Mouse (Mus musculus) hindbrain, embryonic 14.5 days (tissue): ENCODE measurements around the gene Jtb. TPM values are rescaled to one million over a fixed set of nuclear protein-coding genes. Genes with fewer than 3 reads are reported as not detected.

ENCODE experiments used
- ATAC-seq: fragments of 200-750 bp; cut with Nextera tagmentation; 2 replicates; pipeline ENCODE4 v1.8.0; 2017; ENCODE audit warnings: moderate number of reproducible peaks, mild to moderate bottlenecking, moderate TSS enrichment, moderate library complexity; ENCODE audit not compliant: low FRiP score
- DNase-seq: peaks from one replicate; pipeline ENCODE4 v3.0.0-alpha.2; 2015; ENCODE audit warnings: low spot score
- H3K27ac ChIP-seq: fragments of 300-500 bp; sonication (generic); 2 replicates; pipeline ENCODE4 v1.5.1; 2014; ENCODE audit warnings: mild to moderate bottlenecking, moderate library complexity
- H3K27me3 ChIP-seq: fragments of 300-500 bp; sonication (generic); 2 replicates; pipeline ENCODE4 v1.6.1; 2014; ENCODE audit warnings: mild to moderate bottlenecking, low read length, mixed read lengths; ENCODE audit not compliant: control insufficient read depth, insufficient read depth
- H3K36me3 ChIP-seq: fragments of 300-500 bp; sonication (generic); replicated peaks from 2 replicates; pipeline ENCODE4 v1.6.1; 2014; ENCODE audit not compliant: control insufficient read depth, insufficient read depth
- H3K4me1 ChIP-seq: fragments of 300-500 bp; sonication (generic); replicated peaks from 2 replicates; pipeline ENCODE4 v1.6.1; 2014; ENCODE audit warnings: antibody characterized with exemption, low read length, mixed read lengths; ENCODE audit not compliant: control insufficient read depth, insufficient read depth
- H3K4me2 ChIP-seq: fragments of 300-500 bp; sonication (generic); replicated peaks from 2 replicates; pipeline ENCODE4 v1.6.1; 2014; ENCODE audit warnings: mild to moderate bottlenecking, moderate library complexity
- H3K4me3 ChIP-seq: fragments of 300-500 bp; sonication (generic); replicated peaks from 2 replicates; pipeline ENCODE4 v1.5.1; 2014; ENCODE audit warnings: mild to moderate bottlenecking, low read length
- H3K9ac ChIP-seq: fragments of 300-500 bp; sonication (generic); 2 replicates; pipeline ENCODE4 v1.6.1; 2014
- H3K9me3 ChIP-seq: fragments of 300-500 bp; sonication (generic); 2 replicates; pipeline ENCODE4 v1.6.1; 2016; ENCODE audit warnings: low read length; ENCODE audit not compliant: control insufficient read depth
- WGBS: fragments of 180-500 bp; shearing (Covaris S2); extraction: QIAGEN DNeasy Blood & Tissue Kit; methylation state at CpG from one replicate; pipeline ENCODE4 v1.1.7; 2014; 5-methylcytosine and 5-hydroxymethylcytosine counted together
- microRNA-seq: library from miRNA; unstranded; fragments of <30 nt; microRNA quantifications from one replicate; pipeline ENCODE4, GENCODE M21; 2016
- polyA plus RNA-seq: library from polyadenylated mRNA; unstranded; fragments of >200 nt; fragmentation: Nextera tagmentation; extraction: Ambion mirVana; gene quantifications from 2 replicates; pipeline ENCODE4 v1.2.1, GENCODE M21; 2014

The Jtb gene
- polyA plus RNA-seq, 1 experiment from 2014 or later = 103 TPM

DNA sequence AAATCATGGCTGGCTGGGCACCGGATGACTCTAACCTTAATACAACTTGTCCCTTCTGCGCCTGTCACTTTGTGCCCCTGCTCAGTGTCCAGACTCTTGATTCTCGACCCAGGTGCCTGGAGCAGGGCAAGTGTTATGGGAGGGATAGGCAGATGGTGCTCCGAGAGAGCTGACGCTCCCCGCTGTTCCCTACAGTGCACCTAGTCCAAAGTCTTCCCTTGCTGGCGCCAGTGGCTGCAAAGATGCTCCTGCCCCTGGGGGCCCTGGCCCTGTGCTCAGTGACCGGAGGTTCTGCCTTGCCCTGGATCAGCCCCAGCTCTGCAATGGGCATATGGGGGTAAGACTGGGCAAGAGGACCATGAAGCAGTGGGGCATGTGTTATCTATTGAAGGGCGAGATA, 46.4 kb downstream of the Jtb start:
- no peaks in the 10 kb centered on the region for H3K9me3 ChIP-seq
- no peak overlapping the region for H3K9ac ChIP-seq
- no peaks in the 10 kb centered on the region for H3K4me1 ChIP-seq
- H3K27ac ChIP-seq = no peak overlapping the region
- ATAC-seq = no peak
- no peak overlapping the region for H3K4me2 ChIP-seq
- peaks cover 74% of the 10 kb centered on the region for H3K36me3 ChIP-seq
- no peak for DNase-seq
- H3K4me3 ChIP-seq = no peak overlapping the region
- 95% methylated on average over 9 of the region's 9 CpGs for WGBS
- H3K27me3 ChIP-seq = no peaks in the 10 kb centered on the region

DNA sequence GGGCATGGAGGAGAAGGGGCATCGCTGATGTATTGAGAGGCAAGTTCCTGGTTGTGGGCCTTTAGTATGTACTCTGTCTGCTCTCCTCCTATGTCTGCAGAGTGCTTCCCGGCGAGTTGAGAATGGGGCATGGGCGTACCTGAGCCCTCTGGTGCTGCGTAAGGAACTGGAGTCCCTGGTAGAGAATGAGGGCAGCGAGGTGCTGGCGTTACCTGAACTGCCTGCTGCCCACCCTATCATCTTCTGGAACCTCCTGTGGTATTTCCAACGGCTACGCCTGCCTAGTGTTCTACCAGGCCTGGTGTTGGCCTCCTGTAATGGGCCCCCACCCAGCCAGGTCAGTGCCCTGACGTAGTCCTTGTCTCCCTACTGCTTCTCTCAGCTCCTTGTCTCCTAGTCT, 46.8 kb downstream of the Jtb start:
- no peak overlapping the region for H3K4me3 ChIP-seq
- no peak overlapping the region for H3K27ac ChIP-seq
- no peaks in the 10 kb centered on the region for H3K4me1 ChIP-seq
- peaks cover 70% of the 10 kb centered on the region for H3K36me3 ChIP-seq
- DNase-seq (no peak), ATAC-seq (no peak)
- no peak overlapping the region for H3K9ac ChIP-seq
- no peaks in the 10 kb centered on the region for H3K9me3 ChIP-seq
- H3K27me3 ChIP-seq = no peaks in the 10 kb centered on the region
- WGBS = 93% methylated on average over 10 of the region's 10 CpGs
- no peak overlapping the region for H3K4me2 ChIP-seq

GRCm38 (mm10) chr3:90279216-90279615, 47.8 kb downstream of the Jtb start:
- WGBS = 94% methylated on average over 9 of the region's 9 CpGs
- Histone ChIP-seq H3K9me3 (no peaks in the 10 kb centered on the region), H3K4me3 (no peak overlapping the region), H3K4me1 (no peaks in the 10 kb centered on the region), H3K4me2 (no peak overlapping the region), H3K27ac (no peak overlapping the region), H3K27me3 (no peaks in the 10 kb centered on the region), H3K9ac (no peak overlapping the region), H3K36me3 (peaks cover 61% of the 10 kb centered on the region)
- DNase-seq = no peak
- ATAC-seq = no peak

DNA sequence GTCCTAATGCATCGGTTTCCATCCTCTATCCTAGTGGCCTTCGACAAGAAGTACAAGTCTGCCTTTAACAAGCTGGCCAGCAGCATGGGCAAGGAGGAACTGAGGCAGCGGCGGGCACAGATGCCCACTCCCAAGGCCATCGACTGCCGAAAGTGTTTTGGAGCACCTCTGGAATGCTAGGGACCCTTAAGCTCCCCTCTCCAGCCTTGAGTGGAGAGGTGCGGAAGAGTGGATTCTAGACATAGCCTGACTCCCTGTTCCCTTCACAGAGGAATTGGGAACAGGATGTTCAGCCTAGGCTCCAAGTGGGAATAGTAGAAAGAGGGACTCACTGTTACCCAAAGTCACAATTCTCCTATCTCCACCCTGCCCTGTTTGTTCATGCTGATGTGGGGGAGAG, 48.3 kb downstream of the Jtb start:
- 96% methylated on average over 7 of the region's 7 CpGs for WGBS
- H3K27ac ChIP-seq = no peak overlapping the region
- H3K9ac ChIP-seq = no peak overlapping the region
- DNase-seq (no peak), ATAC-seq (no peak)
- peaks cover 61% of the 10 kb centered on the region for H3K36me3 ChIP-seq
- H3K4me1 ChIP-seq = no peaks in the 10 kb centered on the region
- H3K4me3 ChIP-seq = no peak overlapping the region
- no peak overlapping the region for H3K4me2 ChIP-seq
- no peaks in the 10 kb centered on the region for H3K27me3 ChIP-seq
- H3K9me3 ChIP-seq = no peaks in the 10 kb centered on the region

- ATAC-seq (no peak), DNase-seq (no peak)
- H3K9ac ChIP-seq = no peak overlapping the region
- H3K4me2 ChIP-seq = no peak overlapping the region
- WGBS = 90% methylated on average over 9 of the region's 9 CpGs
- no peaks in the 10 kb centered on the region for H3K9me3 ChIP-seq
- H3K4me1 ChIP-seq = no peaks in the 10 kb centered on the region
- no peak overlapping the region for H3K27ac ChIP-seq
- H3K4me3 ChIP-seq = no peak overlapping the region
- peaks cover 55% of the 10 kb centered on the region for H3K36me3 ChIP-seq
- H3K27me3 ChIP-seq = no peaks in the 10 kb centered on the region
Observed at GRCm38 (mm10) chr3:90280708-90281107, 49.3 kb downstream of the Jtb start.

GRCm38 (mm10) chr3:90284150-90284549, 52.8 kb downstream of the Jtb start:
- Histone ChIP-seq H3K9ac (no peak overlapping the region), H3K4me3 (no peak overlapping the region), H3K4me2 (no peak overlapping the region), H3K27me3 (no peaks in the 10 kb centered on the region), H3K36me3 (peaks cover 22% of the 10 kb centered on the region), H3K4me1 (no peaks in the 10 kb centered on the region), H3K9me3 (no peaks in the 10 kb centered on the region), H3K27ac (no peak overlapping the region)
- 96% methylated on average over 2 of the region's 2 CpGs for WGBS
- DNase-seq (no peak), ATAC-seq (no peak)

Small RNA genes within 50 kb of the gene (microRNA-seq; reads per million reads assigned to microRNA genes)
- not detected for gene Mir7012

Other genes with a start within 250 kb of the Jtb start
- gene Hax1, start 232.8 kb upstream of the Jtb start, polyA plus RNA-seq = 105 and 108 TPM in 2 replicates
- 200 and 225 TPM in 2 replicates for gene 4933434E20Rik, start 180.0 kb upstream of the Jtb start, polyA plus RNA-seq
- gene Ubap2l, start 179.0 kb upstream of the Jtb start, polyA plus RNA-seq = 140 and 148 TPM in 2 replicates
- 313 and 339 TPM in 2 replicates for gene Tpm3, start 158.9 kb upstream of the Jtb start, polyA plus RNA-seq
- gene Nup210l, start 127.5 kb upstream of the Jtb start, polyA plus RNA-seq = 0.35 and 0.51 TPM in 2 replicates
- 911 and 1,154 TPM in 2 replicates for gene Rps27, start 17.9 kb upstream of the Jtb start, polyA plus RNA-seq
- gene Rab13, start 17.9 kb upstream of the Jtb start, polyA plus RNA-seq = 11.9 and 13.3 TPM in 2 replicates
- gene Creb3l4, start 11.9 kb downstream of the Jtb start, polyA plus RNA-seq = 1.8 and 1.9 TPM in 2 replicates
- gene Slc39a1, start 16.6 kb downstream of the Jtb start, polyA plus RNA-seq = 42.9 and 48.0 TPM in 2 replicates
- gene Crtc2, start 22.6 kb downstream of the Jtb start, polyA plus RNA-seq = 10.1 and 10.5 TPM in 2 replicates
- gene Dennd4b, start 33.6 kb downstream of the Jtb start, polyA plus RNA-seq = 7.1 and 8.9 TPM in 2 replicates
- gene Gatad2b, start 61.6 kb downstream of the Jtb start, polyA plus RNA-seq = 12.3 and 14.7 TPM in 2 replicates
- gene Slc27a3, start 158.3 kb downstream of the Jtb start, polyA plus RNA-seq = 24.1 and 24.8 TPM in 2 replicates
- 32.2 and 36.0 TPM in 2 replicates for gene Ints3, start 202.0 kb downstream of the Jtb start, polyA plus RNA-seq
- 2.8 and 4.0 TPM in 2 replicates for gene Npr1, start 234.3 kb downstream of the Jtb start, polyA plus RNA-seq
- gene Ilf2, start 244.5 kb downstream of the Jtb start, polyA plus RNA-seq = 228 and 235 TPM in 2 replicates